Mouse (Mus musculus): Measurements from ENCODE around the gene Hoxb9.

Hoxb9 gene

GRCm38 (mm10) chr11:96267021-96267920 lies 4.0 kb upstream of the Hoxb9 start:
- DNase-seq (ENCODE audit: low spot score) = no peak

- no peak for DNase-seq (ENCODE audit: low spot score)
Observed at GRCm38 (mm10) chr11:96268031-96268745, 3.1 kb upstream of the Hoxb9 start.

GRCm38 (mm10) chr11:96269869-96270268 lies 1.4 kb upstream of the Hoxb9 start:
- peak; percentile 68 for DNase-seq (ENCODE audit: low spot score)

- DNase-seq (ENCODE audit: low spot score) = no peak
Observed at GRCm38 (mm10) chr11:96271541-96272011, 319 bp downstream of the Hoxb9 start.

- DNase-seq (ENCODE audit: low spot score) = no peak
Observed at GRCm38 (mm10) chr11:96272024-96272921, 1.0 kb downstream of the Hoxb9 start.

- no peak for DNase-seq (ENCODE audit: low spot score)
Observed at GRCm38 (mm10) chr11:96274428-96274827, 3.2 kb downstream of the Hoxb9 start.

- DNase-seq (ENCODE audit: low spot score) = no peak
Observed at GRCm38 (mm10) chr11:96275896-96276295, 4.6 kb downstream of the Hoxb9 start.

- no peak for DNase-seq (ENCODE audit: low spot score)
Observed at GRCm38 (mm10) chr11:96277151-96278044, 6.1 kb downstream of the Hoxb9 start.

- no peak for DNase-seq (ENCODE audit: low spot score)
Observed at GRCm38 (mm10) chr11:96278324-96278723, 7.1 kb downstream of the Hoxb9 start.

- no peak for DNase-seq (ENCODE audit: low spot score)
Observed at GRCm38 (mm10) chr11:96278773-96279172, 7.5 kb downstream of the Hoxb9 start.

- no peak for DNase-seq (ENCODE audit: low spot score)
Observed at GRCm38 (mm10) chr11:96279421-96280233, 8.4 kb downstream of the Hoxb9 start.

GRCm38 (mm10) chr11:96280399-96281378 lies 9.4 kb downstream of the Hoxb9 start:
- no peak for DNase-seq (ENCODE audit: low spot score)

GRCm38 (mm10) chr11:96281396-96281795 lies 10.1 kb downstream of the Hoxb9 start:
- no peak for DNase-seq (ENCODE audit: low spot score)

- no peak for DNase-seq (ENCODE audit: low spot score)
Observed at GRCm38 (mm10) chr11:96281855-96282570, 10.8 kb downstream of the Hoxb9 start, which contains the start of gene Hoxb8. Gene Hoxb8 (plus strand): TSS chr11:96281905.

GRCm38 (mm10) chr11:96282795-96283430 lies 11.7 kb downstream of the Hoxb9 start:
- DNase-seq (ENCODE audit: low spot score) = no peak

- DNase-seq (ENCODE audit: low spot score) = no peak
Observed at GRCm38 (mm10) chr11:96284041-96284749, 12.9 kb downstream of the Hoxb9 start.
